In the genomic region with DNA sequence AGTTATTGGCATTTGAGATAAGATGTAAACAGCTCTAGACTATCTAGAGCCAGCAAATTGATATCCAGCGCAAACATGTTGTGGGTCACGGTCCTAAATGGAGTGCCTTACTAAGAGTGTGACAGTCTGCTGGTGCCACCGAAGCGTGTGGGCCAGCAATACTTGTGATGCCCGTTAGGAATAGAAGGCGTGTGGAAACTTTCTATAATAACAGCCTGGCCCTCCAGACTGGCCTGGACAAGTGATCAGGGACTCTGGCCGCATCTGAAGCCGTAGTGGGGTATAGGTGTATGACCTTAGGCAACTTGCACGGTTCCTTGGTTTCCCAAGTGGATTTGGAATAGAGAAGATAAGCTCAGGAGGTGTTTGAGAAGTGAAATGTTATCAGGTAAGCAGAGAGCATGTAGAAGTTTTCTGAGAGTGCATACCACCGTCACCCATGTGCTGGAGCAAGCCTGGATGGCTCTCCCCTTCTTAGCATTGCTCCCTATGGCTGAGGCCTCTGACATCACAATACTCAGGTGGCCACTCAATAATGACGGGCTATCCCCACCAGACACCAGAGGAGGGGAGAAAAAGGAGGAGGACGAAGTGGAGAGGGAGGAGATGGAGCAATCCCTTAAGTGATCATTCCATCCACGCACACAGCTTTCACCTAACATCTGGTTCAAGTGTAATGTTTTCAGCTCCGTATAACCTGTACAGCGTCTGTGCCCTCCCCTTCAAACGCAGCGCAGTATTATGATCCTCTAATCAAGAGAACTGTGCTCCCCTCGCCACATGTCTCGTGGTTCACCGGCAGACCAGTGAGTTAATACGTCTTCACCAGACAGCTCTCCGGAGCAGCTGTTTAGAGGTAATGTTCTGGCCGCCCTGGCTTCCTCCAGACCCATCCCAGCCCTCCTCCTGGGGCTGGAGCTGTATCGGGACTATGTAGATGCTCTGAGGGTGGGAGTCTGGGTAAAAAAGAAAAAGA, we compare ENCODE assay signal across 15 mouse cellular contexts.
DNase-seq lines count a peak whose midpoint lies in the region; ATAC-seq and TF ChIP-seq lines count a peak whose summit lies in the region.
"Had no signal": no experiment of that assay in that cellular context is flagged by ENCODE, and none has a peak within 500 bp of the region (broad histone marks: within the 10 kb centered on the region; RNA-seq: fewer than 3 reads in every experiment).

No protein-coding gene starts in this region.

- TF ChIP-seq POLR2A in limb, embryonic 14.5 days (IDR thresholded peaks at IDR 0.05; ENCODE audit: borderline replicate concordance, extremely low read depth, insufficient read depth, insufficient read length): no peak

- H3K27me3 ChIP-seq in heart, embryonic 16.5 days (ENCODE audit: control insufficient read depth, insufficient read depth, low read length): no peaks in the 10 kb centered on the region
- H3K27me3 ChIP-seq in embryonic facial prominence, embryonic 14.5 days (replicated peaks; ENCODE audit: control insufficient read depth, insufficient read depth, low read length): no peaks in the 10 kb centered on the region
- H3K27me3 ChIP-seq in limb, embryonic 14.5 days (ENCODE audit: control insufficient read depth, insufficient read depth, low read length): no peaks in the 10 kb centered on the region
- H3K27me3 ChIP-seq: intestine, embryonic 15.5 days had no signal

- no peak overlapping the region for H3K4me3 ChIP-seq in heart, embryonic 16.5 days (ENCODE audit: low read length)
- H3K4me3 ChIP-seq in embryonic facial prominence, embryonic 14.5 days (ENCODE audit: low read depth, low read length): no peak overlapping the region
- no peak overlapping the region for H3K4me3 ChIP-seq in limb, embryonic 14.5 days (replicated peaks; ENCODE audit: low read length)
- H3K4me3 ChIP-seq: intestine, embryonic 15.5 days had no signal

- H3K27ac ChIP-seq in heart, embryonic 16.5 days (ENCODE audit: low read length): 0 out of 2 replicates have a peak overlapping the region, but pooled peaks have one; percentile 15
- H3K27ac ChIP-seq in embryonic facial prominence, embryonic 14.5 days (replicated peaks; ENCODE audit: low read depth, low read length): no peak overlapping the region
- no peak overlapping the region for H3K27ac ChIP-seq in limb, embryonic 14.5 days (replicated peaks; ENCODE audit: low read depth, low read length)
- H3K27ac ChIP-seq: intestine, embryonic 15.5 days; macrophage had no signal

- peak; percentile 37 for DNase-seq in embryo, embryonic 11 days
- no peak for DNase-seq in embryo, embryonic 9.5 days (ENCODE audit: extremely low spot score)
- no peak for DNase-seq in heart, adult 8-10 months (ENCODE audit: low spot score)
- peak; percentile 30 for DNase-seq in embryonic facial prominence, embryonic 14.5 days (ENCODE audit: low spot score)
- DNase-seq in limb, embryonic 14.5 days (ENCODE audit: low spot score): peak; percentile 22
- DNase-seq in left cerebral cortex, postnatal 25 days (ENCODE audit: low spot score in 2 of 2): no peak
- no peak for DNase-seq in kidney, postnatal 4 days
- DNase-seq: cerebellum, postnatal 25 days; left cerebral cortex, postnatal 4 days; liver, postnatal 0 days; right cerebral cortex, postnatal 4 days; thymus, postnatal 14 days had no signal

- 63% methylated on average over 24 of the region's 24 CpGs for WGBS in heart, embryonic 16.5 days
- WGBS in embryonic facial prominence, embryonic 14.5 days: 58% methylated on average over 24 of the region's 24 CpGs
- 48% methylated on average over 24 of the region's 24 CpGs for WGBS in limb, embryonic 14.5 days

- H3K4me2 ChIP-seq in heart, embryonic 16.5 days (ENCODE audit: low read depth, low read length): peak overlapping the region; percentile 46
- no peak overlapping the region for H3K4me2 ChIP-seq in embryonic facial prominence, embryonic 14.5 days (ENCODE audit: low read depth, low read length)
- H3K4me2 ChIP-seq in limb, embryonic 14.5 days (replicated peaks; ENCODE audit: low read depth, low read length, severe bottlenecking): no peak overlapping the region
- H3K4me2 ChIP-seq: intestine, embryonic 15.5 days had no signal

- H3K9me3 ChIP-seq in heart, embryonic 16.5 days (replicated peaks; ENCODE audit: control insufficient read depth, low read length): no peaks in the 10 kb centered on the region
- no peaks in the 10 kb centered on the region for H3K9me3 ChIP-seq in embryonic facial prominence, embryonic 14.5 days (ENCODE audit: control insufficient read depth, low read length)
- H3K9me3 ChIP-seq in limb, embryonic 14.5 days (ENCODE audit: control insufficient read depth, low read length): no peaks in the 10 kb centered on the region
- H3K9me3 ChIP-seq: intestine, embryonic 15.5 days had no signal

- H3K4me1 ChIP-seq in heart, embryonic 16.5 days (ENCODE audit: control insufficient read depth, insufficient read depth, low read length): peaks cover 28% of the 10 kb centered on the region
- peaks cover 20% of the 10 kb centered on the region; the same call in 1 of the 2 replicates for H3K4me1 ChIP-seq in embryonic facial prominence, embryonic 14.5 days (ENCODE audit: control insufficient read depth, insufficient read depth, low read length)
- peaks cover 8% of the 10 kb centered on the region for H3K4me1 ChIP-seq in limb, embryonic 14.5 days (ENCODE audit: control insufficient read depth, insufficient read depth, low read length)

- no peak; the same call in 1 of the 2 replicates for ATAC-seq in heart, embryonic 16.5 days (replicated peaks; ENCODE audit: extremely low read depth, insufficient read depth, low FRiP score)
- no peak for ATAC-seq in embryonic facial prominence, embryonic 14.5 days (ENCODE audit: low read depth)
- ATAC-seq in limb, embryonic 14.5 days (ENCODE audit: low FRiP score, low read depth): peak; percentile 38; the same call in 1 of the 2 replicates
- ATAC-seq: intestine, embryonic 15.5 days had no signal

- no peak overlapping the region for H3K9ac ChIP-seq in heart, embryonic 16.5 days (ENCODE audit: low read length)
- H3K9ac ChIP-seq in embryonic facial prominence, embryonic 14.5 days (ENCODE audit: low read depth, low read length): no peak overlapping the region
- no peak overlapping the region for H3K9ac ChIP-seq in limb, embryonic 14.5 days (ENCODE audit: low read depth, low read length, severe bottlenecking)
- H3K9ac ChIP-seq: intestine, embryonic 15.5 days; liver, postnatal 0 days had no signal

- H3K36me3 ChIP-seq in heart, embryonic 16.5 days (ENCODE audit: control insufficient read depth, insufficient read depth): no peaks in the 10 kb centered on the region
- H3K36me3 ChIP-seq in embryonic facial prominence, embryonic 14.5 days (ENCODE audit: control insufficient read depth, insufficient read depth, low read length): no peaks in the 10 kb centered on the region
- H3K36me3 ChIP-seq in limb, embryonic 14.5 days (ENCODE audit: control insufficient read depth, insufficient read depth, low read length): no peaks in the 10 kb centered on the region
- H3K36me3 ChIP-seq: intestine, embryonic 15.5 days had no signal

- intact Hi-C loops in left cerebral cortex, postnatal 25 days (cut with DNase I): loop anchor here (5.0 kb wide), 1 partner anchor 119 kb away; a partner anchor contains a TSS

Comparison
In these comparisons a context has a peak if more than half of its experiments do, and no peak if none do; other contexts are left out.
1. DNase-seq: peak in embryo, embryonic 11 days (single experiment), embryonic facial prominence, embryonic 14.5 days (single experiment) and limb, embryonic 14.5 days (single experiment); none in embryo, embryonic 9.5 days (single experiment), heart, adult 8-10 months (single experiment), left cerebral cortex, postnatal 25 days (0 of 2) and kidney, postnatal 4 days (0 of 2).